Mouse (Mus musculus) midbrain, embryonic 10.5 days (tissue): Measurements from ENCODE around the gene Med21. TPM values are rescaled to one million over a fixed set of nuclear protein-coding genes. Genes with fewer than 3 reads are reported as not detected.

Experiments
- DNase-seq: peaks from one replicate; pipeline ENCODE4 v3.0.0-alpha.2; 2017; ENCODE audit warnings: low spot score
- H3K27ac ChIP-seq: fragments of 300-500 bp; sonication (generic); replicated peaks from 2 replicates; pipeline ENCODE4 v1.5.1; 2016; ENCODE audit warnings: mild to moderate bottlenecking
- H3K27me3 ChIP-seq: fragments of 300-500 bp; sonication (generic); 2 replicates; pipeline ENCODE4 v1.6.1; 2016; ENCODE audit warnings: low read depth, mild to moderate bottlenecking; ENCODE audit not compliant: poor library complexity, severe bottlenecking
- H3K36me3 ChIP-seq: fragments of 300-500 bp; sonication (generic); 2 replicates; pipeline ENCODE4 v1.6.1; 2016; ENCODE audit warnings: mild to moderate bottlenecking, moderate library complexity
- H3K4me1 ChIP-seq: fragments of 300-500 bp; sonication (generic); 2 replicates; pipeline ENCODE4 v1.6.1; 2016
- H3K4me3 ChIP-seq: fragments of 300-500 bp; sonication (generic); 2 replicates; pipeline ENCODE4 v1.5.1; 2016; ENCODE audit warnings: mild to moderate bottlenecking, moderate library complexity
- H3K9me3 ChIP-seq: fragments of 300-500 bp; sonication (generic); replicated peaks from 2 replicates; pipeline ENCODE4 v1.6.1; 2016; ENCODE audit warnings: mild to moderate bottlenecking
- WGBS: fragments of 180-500 bp; shearing (Covaris S2); methylation state at CpG from one replicate; pipeline ENCODE4 v1.1.7; 2016; 5-methylcytosine and 5-hydroxymethylcytosine counted together
- polyA plus RNA-seq: library from polyadenylated mRNA; unstranded; fragments of >200 nt; fragmentation: Nextera tagmentation; extraction: Ambion mirVana; gene quantifications from 2 replicates; pipeline ENCODE4 v1.2.1, GENCODE M21; 2016

The Med21 gene
- polyA plus RNA-seq, 1 experiment from 2014 or later = 135 TPM

- H3K9me3 ChIP-seq = peaks cover 6% of the 10 kb centered on the region; the same call in 1 of the 2 replicates
- no peak for DNase-seq
- no peak overlapping the region for H3K27ac ChIP-seq
- H3K4me1 ChIP-seq = no peaks in the 10 kb centered on the region
- H3K4me3 ChIP-seq = no peak overlapping the region
- no peaks in the 10 kb centered on the region for H3K27me3 ChIP-seq
- WGBS = 84% methylated on average over 4 of the region's 4 CpGs
- H3K36me3 ChIP-seq = no peaks in the 10 kb centered on the region
Observed at GRCm38 (mm10) chr6:146673696-146674095, 31.3 kb downstream of the Med21 start.

- Histone ChIP-seq H3K27me3 (no peaks in the 10 kb centered on the region), H3K4me1 (no peaks in the 10 kb centered on the region), H3K4me3 (no peak overlapping the region), H3K27ac (no peak overlapping the region), H3K36me3 (no peaks in the 10 kb centered on the region), H3K9me3 (peaks cover 6% of the 10 kb centered on the region; the same call in 1 of the 2 replicates)
- no peak for DNase-seq
- 88% methylated on average over 8 of the region's 8 CpGs for WGBS
Observed at GRCm38 (mm10) chr6:146674420-146674819, 32.1 kb downstream of the Med21 start.

GRCm38 (mm10) chr6:146674881-146675536, 32.7 kb downstream of the Med21 start:
- H3K36me3 ChIP-seq = no peaks in the 10 kb centered on the region
- no peaks in the 10 kb centered on the region for H3K4me1 ChIP-seq
- WGBS = 87% methylated on average over 4 of the region's 4 CpGs

GRCm38 (mm10) chr6:146676904-146677303, 34.6 kb downstream of the Med21 start:
- 84% methylated on average over 10 of the region's 10 CpGs for WGBS
- Histone ChIP-seq H3K4me1 (no peaks in the 10 kb centered on the region), H3K27me3 (no peaks in the 10 kb centered on the region), H3K27ac (no peak overlapping the region), H3K9me3 (peaks cover 6% of the 10 kb centered on the region; the same call in 1 of the 2 replicates), H3K4me3 (no peak overlapping the region), H3K36me3 (no peaks in the 10 kb centered on the region)
- no peak for DNase-seq

More at GRCm38 (mm10) chr6:146674881-146675536, 32.7 kb downstream of the Med21 start:
- Histone ChIP-seq H3K27ac (no peak overlapping the region), H3K9me3 (peaks cover 9% of the 10 kb centered on the region; the same call in 1 of the 2 replicates), H3K27me3 (no peaks in the 10 kb centered on the region), H3K4me3 (no peak overlapping the region)
- no peak for DNase-seq

DNA sequence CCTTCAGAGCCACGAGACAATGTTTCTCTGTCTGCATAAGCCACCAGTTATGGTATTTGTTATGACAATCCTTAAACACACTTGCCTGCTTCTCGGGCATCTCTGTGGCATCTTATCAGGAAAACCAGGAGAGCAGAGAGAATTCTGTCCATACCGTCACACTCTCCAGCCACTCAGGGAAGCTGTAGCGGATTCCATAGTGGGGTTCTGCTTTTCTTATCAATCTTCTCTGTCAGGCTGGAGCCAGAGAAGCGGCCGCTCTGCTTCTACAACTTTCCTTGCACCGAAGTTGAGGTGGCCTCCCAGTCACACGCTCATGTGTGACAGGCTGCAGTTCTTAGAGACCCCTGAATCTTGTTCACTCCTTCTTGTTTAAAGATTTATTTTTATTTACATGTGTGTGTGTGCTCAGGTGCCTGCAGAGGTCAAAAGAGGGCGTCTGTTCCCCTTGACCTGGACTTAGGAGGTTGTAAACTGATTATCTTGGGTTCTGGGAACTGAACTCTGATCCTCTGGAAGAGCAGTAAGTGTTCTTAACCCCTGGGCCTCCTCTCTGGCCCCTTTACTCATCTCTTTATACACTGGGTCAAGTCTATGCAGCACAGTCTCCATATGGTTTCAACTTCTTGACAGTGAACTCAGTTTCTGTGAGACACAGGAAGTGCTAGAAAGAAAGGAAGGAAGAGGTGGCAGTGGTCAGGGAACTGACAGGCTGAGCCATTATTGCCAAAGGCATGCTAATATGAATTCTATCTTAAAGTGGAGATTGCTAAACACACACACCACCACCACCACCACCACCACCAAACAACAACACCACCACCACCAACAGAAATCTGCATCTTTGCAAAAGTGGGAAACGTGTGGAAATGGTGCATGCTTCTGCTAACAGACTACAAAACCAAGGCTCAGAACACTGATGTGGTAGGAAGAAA, 36.1 kb downstream of the Med21 start:
- H3K4me1 ChIP-seq = no peaks in the 10 kb centered on the region
- WGBS = 86% methylated on average over 10 of the region's 10 CpGs
- H3K4me3 ChIP-seq = no peak overlapping the region
- H3K36me3 ChIP-seq = no peaks in the 10 kb centered on the region
- H3K27ac ChIP-seq = no peak overlapping the region
- no peaks in the 10 kb centered on the region for H3K27me3 ChIP-seq
- no peak for DNase-seq
- H3K9me3 ChIP-seq = peaks cover 6% of the 10 kb centered on the region; the same call in 1 of the 2 replicates

DNA sequence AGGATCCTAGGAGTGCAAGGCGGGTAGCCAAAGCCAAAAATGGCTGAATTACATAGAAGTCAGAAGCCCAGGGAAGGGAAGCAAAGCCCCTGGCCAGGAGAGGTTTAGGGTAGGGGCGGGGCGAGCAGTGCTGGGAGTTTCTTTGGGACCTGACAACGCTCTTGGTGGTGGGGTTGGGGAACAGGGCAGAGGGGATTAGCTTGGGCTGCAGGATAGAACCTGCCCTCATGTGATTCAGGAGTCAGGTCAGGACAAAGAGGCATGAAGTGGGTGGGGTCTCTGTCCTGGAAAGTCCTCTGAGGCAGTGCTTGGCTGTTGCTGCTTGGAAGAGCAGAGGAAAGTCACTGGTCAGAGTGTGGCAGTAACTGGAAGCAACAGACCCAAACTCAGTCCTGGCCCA, 41.5 kb downstream of the Med21 start:
- Histone ChIP-seq H3K27ac (no peak overlapping the region), H3K27me3 (no peaks in the 10 kb centered on the region), H3K36me3 (no peaks in the 10 kb centered on the region), H3K4me3 (no peak overlapping the region), H3K4me1 (no peaks in the 10 kb centered on the region), H3K9me3 (peaks cover 6% of the 10 kb centered on the region; the same call in 1 of the 2 replicates)
- no peak for DNase-seq
- 80% methylated on average over 4 of the region's 4 CpGs for WGBS

DNA sequence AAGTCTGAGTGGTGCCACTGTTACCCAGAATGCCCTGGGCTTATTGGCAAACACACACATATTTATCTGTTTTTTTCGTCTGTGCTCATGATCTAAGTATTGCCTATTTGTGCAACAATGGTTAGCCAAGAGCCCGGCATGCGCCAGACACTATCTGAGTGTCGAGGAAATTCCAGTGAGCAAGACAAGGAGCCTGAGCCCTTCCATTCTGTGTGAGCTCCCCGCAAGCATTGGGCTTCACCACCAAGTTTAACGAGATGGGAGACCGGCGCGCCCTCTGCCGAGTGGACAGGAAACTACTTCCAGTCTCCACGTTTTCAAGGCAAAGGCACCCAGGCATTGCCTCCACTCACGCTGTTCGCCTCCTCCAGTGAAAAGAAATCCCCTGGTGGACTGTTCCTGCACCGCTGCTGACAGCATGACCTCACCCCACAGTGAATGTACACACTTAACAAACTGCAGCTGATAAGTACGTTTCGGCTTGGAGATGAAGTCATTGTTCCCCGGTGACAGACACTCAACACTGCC, 43.5 kb downstream of the Med21 start:
- Histone ChIP-seq H3K4me3 (no peak overlapping the region), H3K9me3 (peaks cover 6% of the 10 kb centered on the region), H3K27ac (no peak overlapping the region), H3K4me1 (no peaks in the 10 kb centered on the region), H3K36me3 (no peaks in the 10 kb centered on the region), H3K27me3 (no peaks in the 10 kb centered on the region)
- DNase-seq = no peak
- WGBS = 85% methylated on average over 17 of the region's 17 CpGs

DNA sequence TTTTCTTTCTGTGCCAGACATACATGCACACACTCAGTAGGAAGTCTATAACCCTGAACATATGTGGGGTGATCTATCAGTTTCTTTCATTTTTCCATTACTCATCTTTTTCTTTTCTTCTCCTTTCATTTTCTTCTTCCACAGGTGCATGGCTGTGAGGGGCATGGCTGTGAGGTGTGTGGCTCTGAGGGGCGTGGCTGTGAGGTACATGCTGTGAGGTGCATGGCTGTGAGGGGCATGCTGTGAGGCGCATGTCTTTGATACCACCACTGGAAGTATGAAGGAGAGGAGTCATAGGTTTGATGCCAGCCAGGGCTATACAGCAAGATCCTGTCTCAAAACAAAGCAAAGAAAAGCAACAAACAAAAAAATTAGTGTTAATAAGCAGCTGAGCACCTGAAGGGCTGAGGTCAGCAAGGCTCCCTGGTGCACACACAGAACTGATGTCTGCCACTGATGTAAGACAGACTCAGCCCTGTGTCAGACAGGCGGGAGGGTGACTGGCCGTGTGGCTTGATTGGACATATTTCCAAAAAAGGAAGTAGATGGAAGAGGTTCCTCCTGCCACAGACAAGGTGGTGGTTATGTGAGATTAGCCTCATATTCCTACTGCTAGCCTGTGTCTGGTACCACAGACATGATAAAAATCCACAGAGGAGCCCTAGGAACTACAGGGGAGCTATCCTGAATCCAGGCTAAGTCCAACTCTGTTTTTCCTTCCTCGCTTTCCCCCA, 44.3 kb downstream of the Med21 start:
- Histone ChIP-seq H3K4me3 (no peak overlapping the region), H3K27me3 (no peaks in the 10 kb centered on the region), H3K27ac (no peak overlapping the region), H3K36me3 (no peaks in the 10 kb centered on the region), H3K4me1 (no peaks in the 10 kb centered on the region), H3K9me3 (peaks cover 6% of the 10 kb centered on the region)
- DNase-seq = no peak
- 84% methylated on average over 5 of the region's 5 CpGs for WGBS

GRCm38 (mm10) chr6:146688010-146688409, 45.7 kb downstream of the Med21 start:
- H3K9me3 ChIP-seq = peaks cover 6% of the 10 kb centered on the region
- no peaks in the 10 kb centered on the region for H3K36me3 ChIP-seq
- DNase-seq = no peak
- no peak overlapping the region for H3K27ac ChIP-seq
- H3K4me1 ChIP-seq = no peaks in the 10 kb centered on the region
- no peak overlapping the region for H3K4me3 ChIP-seq
- H3K27me3 ChIP-seq = no peaks in the 10 kb centered on the region
- WGBS = 86% methylated on average over 7 of the region's 7 CpGs

DNA sequence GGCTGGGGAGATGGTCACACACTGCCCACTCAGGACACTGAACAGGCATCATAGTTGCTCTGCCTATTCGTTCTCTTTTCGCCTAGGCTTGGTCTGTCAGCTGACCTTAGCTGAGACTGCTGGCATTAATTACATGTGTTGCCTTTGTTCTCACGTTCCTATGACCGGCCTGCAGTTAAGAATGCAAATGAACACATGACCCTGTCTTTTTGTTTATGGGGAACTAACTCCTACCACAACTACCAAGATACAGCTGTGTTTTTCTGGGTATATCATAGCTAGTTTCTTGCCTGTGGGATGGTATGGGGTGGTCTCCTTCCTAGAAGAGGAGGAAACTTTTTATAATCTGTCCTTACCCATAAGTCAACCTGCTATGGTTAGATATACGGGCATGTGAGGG, 46.5 kb downstream of the Med21 start:
- Histone ChIP-seq H3K27me3 (no peaks in the 10 kb centered on the region), H3K4me3 (no peak overlapping the region), H3K36me3 (no peaks in the 10 kb centered on the region), H3K4me1 (no peaks in the 10 kb centered on the region), H3K27ac (no peak overlapping the region), H3K9me3 (peaks cover 6% of the 10 kb centered on the region)
- 86% methylated on average over 5 of the region's 5 CpGs for WGBS
- no peak for DNase-seq

- H3K27me3 ChIP-seq = no peaks in the 10 kb centered on the region
- no peak for DNase-seq
- no peaks in the 10 kb centered on the region for H3K4me1 ChIP-seq
- no peaks in the 10 kb centered on the region for H3K9me3 ChIP-seq
- H3K36me3 ChIP-seq = no peaks in the 10 kb centered on the region
- H3K27ac ChIP-seq = no peak overlapping the region
- 81% methylated on average over 5 of the region's 5 CpGs for WGBS
- H3K4me3 ChIP-seq = no peak overlapping the region
Observed at GRCm38 (mm10) chr6:146697767-146698166, 55.4 kb downstream of the Med21 start.

DNA sequence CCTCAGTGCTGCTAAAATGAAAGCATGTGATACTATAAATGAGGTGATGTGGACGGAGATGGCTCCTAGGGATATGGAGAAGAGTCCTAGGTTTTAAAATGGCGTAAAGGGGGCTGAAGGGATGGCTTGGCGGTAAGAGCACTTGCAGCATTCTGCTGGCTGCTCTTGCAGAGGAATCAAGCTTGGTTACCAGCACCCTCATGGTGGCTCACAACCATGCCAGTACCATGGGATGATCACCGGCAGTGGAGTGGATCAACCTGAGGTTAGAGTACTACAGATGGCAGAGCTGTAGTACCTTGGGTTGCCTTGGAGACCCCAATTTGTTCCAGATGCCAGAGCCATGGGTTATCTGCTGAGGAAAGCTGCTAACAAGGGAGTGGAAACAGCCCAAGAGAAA, 56.0 kb downstream of the Med21 start:
- no peaks in the 10 kb centered on the region for H3K36me3 ChIP-seq
- no peak for DNase-seq
- H3K4me1 ChIP-seq = no peaks in the 10 kb centered on the region
- H3K27ac ChIP-seq = no peak overlapping the region
- H3K4me3 ChIP-seq = no peak overlapping the region
- H3K27me3 ChIP-seq = no peaks in the 10 kb centered on the region
- WGBS = 90% methylated on average over 4 of the region's 4 CpGs
- no peaks in the 10 kb centered on the region for H3K9me3 ChIP-seq
